Mouse (Mus musculus): ENCODE results near the gene Kif2c. TPM values are rescaled to one million over a fixed set of nuclear protein-coding genes. Genes with fewer than 3 reads are reported as not detected.
A peak's percentile ranks its signal among the peaks of the same experiment; 100 is the strongest.

The Kif2c gene
- polyA plus RNA-seq, 1 experiment from 2014 or later, result 48.7 TPM

GRCm38 (mm10) chr4:117146176-117146575 lies 36.3 kb downstream of the Kif2c start:
- WGBS, result 33% methylated on average over 15 of the region's 15 CpGs
- H3K9ac ChIP-seq, result no peak overlapping the region

DNA sequence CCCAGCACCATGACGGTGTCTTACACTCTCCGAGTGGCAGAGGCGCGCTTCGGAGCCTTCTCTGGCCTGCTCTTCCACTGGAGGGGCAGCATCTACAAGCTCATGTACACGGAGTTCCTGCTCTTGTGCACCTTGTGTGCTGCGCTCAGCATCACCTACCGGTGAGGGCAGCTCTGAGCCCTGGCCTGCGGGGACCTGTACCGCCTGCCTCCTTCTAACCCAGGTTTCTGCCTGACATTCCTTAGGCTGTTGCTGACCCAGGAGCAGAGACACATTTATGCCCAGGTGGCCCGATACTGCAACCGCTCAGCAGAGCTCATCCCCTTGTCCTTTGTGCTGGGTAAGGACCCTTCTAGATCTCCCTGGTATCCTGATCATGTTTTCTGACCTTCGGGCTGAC lies 37.2 kb downstream of the Kif2c start:
- Histone ChIP-seq H3K4me2 (replicated peaks) (no peak overlapping the region), H3K4me3 (replicated peaks) (no peak overlapping the region), H3K9ac (no peak overlapping the region), H3K27ac (no peak overlapping the region), H3K4me1 (replicated peaks) (no peaks in the 10 kb centered on the region), H3K27me3 (replicated peaks) (no peaks in the 10 kb centered on the region), H3K9me3 (no peaks in the 10 kb centered on the region), H3K36me3 (peaks cover 2% of the 10 kb centered on the region)
- no peak for ATAC-seq
- 91% methylated on average over 13 of the region's 13 CpGs for WGBS

More at GRCm38 (mm10) chr4:117146176-117146575, 36.3 kb downstream of the Kif2c start:
- H3K27me3 ChIP-seq (replicated peaks), result no peaks in the 10 kb centered on the region
- ATAC-seq, result peak; percentile 9; the same call in 1 of the 2 replicates
- H3K4me1 ChIP-seq (replicated peaks), result no peaks in the 10 kb centered on the region
- no peak overlapping the region for H3K4me3 ChIP-seq (replicated peaks)
- no peak overlapping the region for H3K4me2 ChIP-seq (replicated peaks)
- H3K9me3 ChIP-seq, result no peaks in the 10 kb centered on the region
- H3K36me3 ChIP-seq, result peaks cover 8% of the 10 kb centered on the region
- no peak overlapping the region for H3K27ac ChIP-seq

DNA sequence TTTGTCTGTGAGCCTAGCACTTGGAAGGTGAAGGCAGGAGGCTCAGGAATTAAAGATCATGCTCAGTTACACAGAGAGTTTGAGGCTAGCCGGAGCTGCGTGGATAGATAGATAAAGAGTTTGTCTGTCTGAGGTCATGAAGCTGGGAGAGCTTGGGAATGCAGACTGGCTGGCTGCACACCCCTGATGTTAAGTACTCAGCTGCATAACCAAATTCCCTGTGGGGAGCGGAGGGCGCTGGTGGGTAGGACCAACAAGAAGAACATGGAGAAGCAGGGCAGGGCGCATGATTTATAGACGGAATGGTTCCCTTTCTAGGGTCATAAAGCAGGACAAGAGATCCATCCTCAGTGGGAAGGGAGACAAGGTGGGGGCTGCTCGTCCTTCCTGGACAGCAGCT lies 39.4 kb downstream of the Kif2c start:
- H3K27ac ChIP-seq, result no peak overlapping the region
- H3K36me3 ChIP-seq, result no peaks in the 10 kb centered on the region
- H3K4me1 ChIP-seq (replicated peaks), result no peaks in the 10 kb centered on the region
- H3K4me3 ChIP-seq (replicated peaks), result no peak overlapping the region
- no peaks in the 10 kb centered on the region for H3K9me3 ChIP-seq
- H3K9ac ChIP-seq, result no peak overlapping the region
- ATAC-seq, result no peak
- 39% methylated on average over 7 of the region's 7 CpGs for WGBS
- H3K27me3 ChIP-seq (replicated peaks), result no peaks in the 10 kb centered on the region
- no peak overlapping the region for H3K4me2 ChIP-seq (replicated peaks)

DNA sequence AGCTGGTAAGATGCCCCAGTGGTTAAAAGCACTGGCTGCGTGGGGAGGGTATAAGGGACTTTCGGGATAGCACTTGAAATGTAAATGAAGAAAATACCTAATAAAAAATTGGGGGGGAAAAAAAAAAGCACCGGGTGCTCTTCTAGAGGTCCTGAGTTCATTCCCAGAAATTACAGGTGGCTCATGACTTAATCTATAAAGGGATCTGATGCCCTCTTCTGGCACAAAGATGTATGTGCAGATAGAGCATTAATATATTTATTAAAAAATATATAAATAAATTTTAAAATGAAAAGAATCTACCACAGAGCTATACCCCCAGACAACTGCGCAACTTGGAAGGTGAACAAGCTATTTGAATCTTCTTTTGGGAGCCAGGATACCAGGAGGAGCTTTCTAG lies 41.8 kb downstream of the Kif2c start:
- no peak overlapping the region for H3K4me2 ChIP-seq (replicated peaks)
- no peaks in the 10 kb centered on the region for H3K4me1 ChIP-seq (replicated peaks)
- ATAC-seq, result no peak
- 39% methylated on average over 4 of the region's 4 CpGs for WGBS
- H3K9ac ChIP-seq, result no peak overlapping the region
- H3K27ac ChIP-seq, result no peak overlapping the region
- H3K27me3 ChIP-seq (replicated peaks), result no peaks in the 10 kb centered on the region
- no peaks in the 10 kb centered on the region for H3K36me3 ChIP-seq
- H3K4me3 ChIP-seq (replicated peaks), result no peak overlapping the region
- no peaks in the 10 kb centered on the region for H3K9me3 ChIP-seq

DNA sequence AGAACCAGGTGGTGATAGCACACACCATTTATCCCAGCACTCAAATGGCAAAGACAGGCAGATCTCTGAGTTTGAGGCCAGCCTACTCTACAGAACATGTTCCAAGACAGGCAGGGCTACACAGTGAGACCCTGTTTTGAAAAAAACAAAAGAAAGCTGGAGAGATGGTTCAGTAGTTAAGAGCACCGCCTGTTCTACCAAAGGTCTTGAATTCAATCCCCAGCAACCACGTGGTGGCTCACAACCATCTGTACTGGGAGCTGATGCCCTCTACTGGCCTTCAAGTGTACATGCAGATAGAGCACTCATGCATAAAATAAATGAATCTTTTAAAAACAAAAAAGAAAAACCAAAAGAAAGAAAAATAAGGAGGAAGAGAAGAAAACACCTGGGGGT lies 43.2 kb downstream of the Kif2c start:
- H3K9me3 ChIP-seq, result no peaks in the 10 kb centered on the region
- ATAC-seq, result no peak
- no peak overlapping the region for H3K4me2 ChIP-seq (replicated peaks)
- H3K36me3 ChIP-seq, result no peaks in the 10 kb centered on the region
- peaks cover 5% of the 10 kb centered on the region; the same call in 1 of the 2 replicates for H3K4me1 ChIP-seq (replicated peaks)
- H3K4me3 ChIP-seq (replicated peaks), result no peak overlapping the region
- H3K27ac ChIP-seq, result no peak overlapping the region
- no peak overlapping the region for H3K9ac ChIP-seq
- 8% methylated on average over 2 of the region's 2 CpGs for WGBS
- H3K27me3 ChIP-seq (replicated peaks), result no peaks in the 10 kb centered on the region

GRCm38 (mm10) chr4:117138295-117139216 lies 43.9 kb downstream of the Kif2c start:
- Histone ChIP-seq H3K4me3 (replicated peaks) (no peak overlapping the region), H3K27me3 (replicated peaks) (no peaks in the 10 kb centered on the region), H3K9me3 (no peaks in the 10 kb centered on the region), H3K4me1 (replicated peaks) (peaks cover 8% of the 10 kb centered on the region; the same call in 1 of the 2 replicates), H3K9ac (no peak overlapping the region), H3K36me3 (no peaks in the 10 kb centered on the region), H3K27ac (no peak overlapping the region), H3K4me2 (replicated peaks) (no peak overlapping the region)
- 60% methylated on average over 16 of the region's 17 CpGs for WGBS
- no peak for ATAC-seq

GRCm38 (mm10) chr4:117136034-117136433 lies 46.4 kb downstream of the Kif2c start:
- no peak overlapping the region for H3K9ac ChIP-seq
- no peaks in the 10 kb centered on the region for H3K36me3 ChIP-seq
- H3K27me3 ChIP-seq (replicated peaks), result peaks cover 10% of the 10 kb centered on the region; the same call in 1 of the 2 replicates
- H3K27ac ChIP-seq, result peak overlapping the region; percentile 77
- WGBS, result 30% methylated on average over 8 of the region's 8 CpGs
- peak; percentile 80 for ATAC-seq
- no peak overlapping the region for H3K4me3 ChIP-seq (replicated peaks)
- no peaks in the 10 kb centered on the region for H3K9me3 ChIP-seq
- peaks cover 20% of the 10 kb centered on the region for H3K4me1 ChIP-seq (replicated peaks)
- H3K4me2 ChIP-seq (replicated peaks), result no peak overlapping the region; the same call in 1 of the 2 replicates

DNA sequence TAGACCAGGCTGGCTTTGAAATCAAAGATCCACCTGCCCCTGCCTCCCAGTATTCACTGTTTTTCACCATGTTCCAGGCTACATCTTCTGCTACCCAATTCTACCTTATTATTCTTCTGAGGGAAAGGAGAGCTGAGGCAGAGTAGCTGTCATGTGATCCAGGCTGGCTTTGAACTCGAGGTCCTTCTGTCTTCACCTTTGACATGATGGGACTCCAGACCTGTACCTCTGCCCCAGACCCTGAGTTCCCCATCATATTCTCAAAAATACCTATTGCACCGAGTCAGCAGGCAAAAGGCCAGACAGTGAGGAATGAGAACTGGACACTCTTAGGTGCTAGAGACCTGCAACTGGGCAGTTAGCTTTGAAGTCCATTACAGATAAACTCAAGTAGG lies 47.8 kb downstream of the Kif2c start:
- H3K36me3 ChIP-seq, result 0 out of 2 replicates have a peak, but pooled peaks cover 3% of the 10 kb centered on the region
- H3K9me3 ChIP-seq, result no peaks in the 10 kb centered on the region
- H3K27ac ChIP-seq, result peak overlapping the region; percentile 42; the same call in 1 of the 2 replicates
- H3K27me3 ChIP-seq (replicated peaks), result peaks cover 10% of the 10 kb centered on the region; the same call in 1 of the 2 replicates
- WGBS, result 36% methylated on average over 2 of the region's 2 CpGs
- ATAC-seq, result no peak
- H3K9ac ChIP-seq, result no peak overlapping the region
- peak overlapping the region; percentile 96 for H3K4me2 ChIP-seq (replicated peaks)
- H3K4me3 ChIP-seq (replicated peaks), result no peak overlapping the region
- H3K4me1 ChIP-seq (replicated peaks), result peaks cover 20% of the 10 kb centered on the region

DNA sequence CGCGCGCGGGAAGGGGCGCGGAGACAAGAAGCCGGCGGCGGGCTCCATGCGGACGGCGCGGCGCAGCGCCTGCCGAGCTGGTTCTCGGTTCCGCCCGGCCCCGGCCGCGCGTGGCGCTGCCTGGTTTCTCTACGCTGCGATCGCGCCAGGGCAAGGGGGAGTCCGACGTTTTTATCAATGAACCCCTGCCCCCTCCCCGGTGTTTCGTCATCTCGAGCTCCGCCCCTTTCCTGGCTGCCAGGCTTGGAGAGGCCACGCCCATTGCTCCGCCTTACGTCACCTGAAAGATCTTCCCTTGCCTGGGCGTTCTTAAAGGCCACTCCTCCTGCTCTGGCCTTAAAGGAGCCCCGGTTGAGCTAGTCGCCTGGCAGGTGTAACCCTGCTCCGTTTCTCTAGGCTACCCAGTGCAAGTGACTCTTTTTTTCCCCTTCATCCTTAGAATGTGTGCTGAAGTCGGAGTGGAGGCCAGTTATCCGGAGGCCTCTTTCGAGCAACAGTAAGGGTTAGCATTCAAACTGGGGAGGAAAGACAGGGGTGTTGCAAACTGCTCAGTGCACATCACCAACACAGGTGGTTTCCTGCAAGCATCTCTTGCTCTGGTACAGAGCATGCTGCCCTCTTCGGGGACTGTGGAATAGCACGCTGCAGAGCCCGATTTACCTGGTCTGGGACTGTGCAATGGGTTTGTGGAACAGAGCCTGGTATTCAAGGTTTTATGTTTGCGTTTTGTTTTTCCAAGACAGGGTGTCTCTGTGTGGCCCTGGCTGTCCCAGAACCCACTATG lies 48.4 kb downstream of the Kif2c start, which contains the start of gene Plk3:
Plk3 (minus strand) TSS at position 147 of the 784 bp plus-strand sequence.
- peak within 1 kb of the TSS; percentile 42 for H3K27ac ChIP-seq
- H3K4me2 ChIP-seq (replicated peaks), result peak within 1 kb of the TSS; percentile 96
- peaks cover 20% of the 10 kb centered on the region for H3K4me1 ChIP-seq (replicated peaks)
- H3K4me3 ChIP-seq (replicated peaks), result peak within 1 kb of the TSS; percentile 81
- 1% methylated on average over 48 of the region's 48 CpGs for WGBS
- peak within 1 kb of the TSS; percentile 85 for H3K9ac ChIP-seq
- ATAC-seq, result peak; percentile 87
- peaks cover 10% of the 10 kb centered on the region; the same call in 1 of the 2 replicates for H3K27me3 ChIP-seq (replicated peaks)
- H3K36me3 ChIP-seq, result peaks cover 5% of the 10 kb centered on the region; the same call in 1 of the 2 replicates
- H3K9me3 ChIP-seq, result no peaks in the 10 kb centered on the region

DNA sequence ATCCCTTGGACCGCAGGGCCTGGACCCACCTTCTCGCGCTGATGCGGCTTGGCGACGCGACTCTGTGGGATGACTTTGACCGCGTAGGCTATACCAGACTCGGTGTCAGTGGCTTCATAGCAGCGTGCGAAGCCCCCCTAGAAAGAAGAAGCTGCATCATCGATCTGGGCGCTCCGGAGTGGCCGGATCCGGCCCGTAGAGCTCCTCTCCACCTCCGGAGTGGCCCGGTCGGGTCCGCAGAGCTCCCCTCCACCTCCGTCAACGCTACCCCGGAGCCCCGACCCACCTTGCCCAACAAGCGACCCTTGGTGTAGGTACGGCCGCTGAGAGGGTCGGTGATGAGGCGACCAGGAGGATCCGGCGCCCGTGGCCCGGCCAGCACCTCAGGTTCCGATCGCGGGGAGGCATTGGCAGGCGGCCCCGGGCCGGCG lies 49.1 kb downstream of the Kif2c start:
- H3K9me3 ChIP-seq, result no peaks in the 10 kb centered on the region
- peak overlapping the region; percentile 96 for H3K4me2 ChIP-seq (replicated peaks)
- peak overlapping the region; percentile 81 for H3K4me3 ChIP-seq (replicated peaks)
- H3K4me1 ChIP-seq (replicated peaks), result peaks cover 20% of the 10 kb centered on the region
- H3K36me3 ChIP-seq, result peaks cover 9% of the 10 kb centered on the region; the same call in 1 of the 2 replicates
- peak overlapping the region; percentile 27; the same call in 1 of the 2 replicates for H3K27ac ChIP-seq
- peak overlapping the region; percentile 85 for H3K9ac ChIP-seq
- under 1% methylated on average over 42 of the region's 42 CpGs for WGBS
- peak; percentile 9; the same call in 1 of the 2 replicates for ATAC-seq
- H3K27me3 ChIP-seq (replicated peaks), result peaks cover 10% of the 10 kb centered on the region; the same call in 1 of the 2 replicates

GRCm38 (mm10) chr4:117132794-117133143 lies 49.7 kb downstream of the Kif2c start:
- Histone ChIP-seq H3K4me3 (replicated peaks) (peak overlapping the region; percentile 81), H3K9me3 (no peaks in the 10 kb centered on the region), H3K9ac (peak overlapping the region; percentile 85; the same call in 1 of the 2 replicates), H3K27ac (no peak overlapping the region), H3K27me3 (replicated peaks) (peaks cover 10% of the 10 kb centered on the region; the same call in 1 of the 2 replicates), H3K4me2 (replicated peaks) (peak overlapping the region; percentile 96), H3K36me3 (peaks cover 9% of the 10 kb centered on the region; the same call in 1 of the 2 replicates), H3K4me1 (replicated peaks) (peaks cover 20% of the 10 kb centered on the region)
- WGBS, result 28% methylated on average over 11 of the region's 11 CpGs
- ATAC-seq, result no peak

Measured in intestine, embryonic 15.5 days (tissue).